Mouse (Mus musculus) monocyte, adult 2 months (primary cell): Measurements from ENCODE around the gene Meis3.
A peak's percentile ranks its signal among the peaks of the same experiment; 100 is the strongest.

Source experiments
- DNase-seq, 2 experiments: peaks; one replicate each; pipeline ENCODE4 v3.0.0; 2022; ENCODE audit warnings: low spot score in 2 of 2, low read depth in 1 of 2

Gene Meis3

GRCm38 (mm10) chr7:16174597-16175541, at the start of gene Meis3:
Meis3 (plus strand) TSS chr7:16175090.
- DNase-seq = no peak

GRCm38 (mm10) chr7:16125829-16126228, 49.1 kb upstream of the Meis3 start:
- no peak for DNase-seq

DNA sequence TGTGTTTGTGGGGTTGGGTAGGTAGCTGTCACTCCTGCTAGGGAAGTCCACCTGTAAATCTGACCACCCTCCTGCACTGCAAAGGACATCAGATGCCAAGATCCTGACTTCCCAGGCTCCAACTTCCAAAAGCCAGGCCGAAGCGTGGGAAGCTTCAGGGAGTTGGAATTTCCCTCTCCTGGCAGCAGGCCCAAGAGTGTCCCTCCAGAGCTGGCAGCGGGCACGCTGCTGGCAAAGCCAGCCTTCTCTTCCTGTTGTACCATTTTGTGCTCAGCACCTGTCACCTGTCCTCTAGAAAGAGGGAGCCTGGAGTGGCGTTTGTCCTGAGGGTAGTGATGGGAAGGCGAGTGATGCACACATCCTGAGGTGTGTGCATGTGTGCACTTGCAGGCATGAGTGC, 46.5 kb upstream of the Meis3 start:
- no peak for DNase-seq

DNA sequence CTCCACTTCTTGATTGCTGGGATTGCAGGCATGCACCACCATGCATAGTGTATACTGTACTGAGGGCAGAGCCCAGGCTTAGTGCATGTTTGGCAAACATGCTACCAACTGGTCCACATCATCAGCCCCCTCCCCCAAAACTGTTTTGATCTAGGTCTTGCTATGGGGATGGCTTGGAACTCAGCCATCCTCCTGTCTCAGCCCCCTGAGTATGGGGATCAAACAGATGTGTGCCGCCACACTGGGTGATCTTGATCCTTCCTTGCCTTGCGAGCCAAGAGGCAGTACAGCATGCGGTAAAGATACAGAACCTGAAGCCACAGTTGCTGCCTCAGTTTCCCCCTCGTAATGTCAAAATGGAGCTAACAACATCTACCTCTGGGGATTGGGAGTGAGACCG, 46.0 kb upstream of the Meis3 start:
- DNase-seq = no peak

DNA sequence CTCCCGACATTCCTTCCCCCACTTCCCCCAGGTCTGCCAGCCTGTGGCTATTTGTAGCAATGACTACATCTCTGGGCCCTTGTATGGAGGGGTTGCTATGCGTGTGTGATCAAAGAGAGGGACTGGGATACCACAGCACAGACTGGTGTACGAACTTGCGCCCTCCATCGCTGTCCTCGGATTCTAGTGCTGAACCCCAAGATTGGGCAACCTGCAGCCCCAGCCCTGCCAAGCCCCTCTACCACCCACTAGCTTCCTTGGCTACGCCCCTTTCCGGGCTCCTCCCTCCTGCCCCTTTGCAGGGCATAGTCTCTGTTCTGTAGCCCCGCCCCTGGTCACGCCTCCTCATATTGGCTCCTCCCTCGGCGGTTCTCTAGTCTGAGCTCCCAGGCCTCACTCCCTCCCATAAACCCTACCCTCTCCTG, 45.5 kb upstream of the Meis3 start, which contains the start of gene Slc8a2:
Slc8a2 (plus strand) TSS at position 406 of the 425 bp plus-strand sequence.
- no peak for DNase-seq

DNA sequence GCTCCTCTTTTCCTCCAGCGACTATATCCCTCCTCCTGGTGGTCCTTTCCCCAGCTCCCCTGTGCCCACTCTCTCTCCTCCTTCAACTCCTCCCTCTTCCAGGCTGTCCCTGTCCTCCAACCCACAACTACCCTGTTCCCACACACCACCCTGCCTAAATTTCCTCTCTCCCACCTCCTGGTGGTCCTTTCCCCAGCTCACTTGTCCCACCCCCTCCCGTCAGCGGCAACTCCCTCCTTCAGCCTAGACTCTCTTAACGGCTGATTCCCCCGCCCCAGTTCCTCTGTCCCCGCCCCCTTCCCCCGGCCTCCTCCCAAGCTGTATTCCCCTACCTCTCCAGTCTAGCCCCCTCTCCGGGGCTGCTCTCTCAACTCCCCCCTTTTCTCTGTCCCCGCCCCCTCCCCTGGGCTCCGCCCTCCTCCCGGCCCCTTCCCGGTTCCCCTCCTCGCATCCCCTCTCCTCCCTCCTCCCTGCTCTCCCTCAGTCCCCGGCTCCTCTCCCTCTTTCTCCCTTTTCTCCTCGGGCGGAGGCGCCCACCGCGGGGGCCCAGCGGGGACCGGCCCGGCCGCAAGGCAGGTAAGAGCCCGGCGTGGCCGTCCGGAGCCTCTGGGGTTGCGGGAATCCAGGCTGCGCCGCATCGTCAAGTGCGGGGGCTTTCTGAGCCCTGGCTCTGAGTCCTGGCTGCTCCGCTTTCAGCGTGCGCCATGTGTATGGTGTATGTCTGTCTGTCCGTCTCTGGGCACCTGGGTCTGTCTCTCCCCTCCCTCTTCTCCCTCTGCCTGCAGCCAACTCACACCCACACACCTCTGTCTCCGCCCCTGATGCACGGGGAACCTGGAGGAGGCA, 44.8 kb upstream of the Meis3 start:
- DNase-seq = no peak

GRCm38 (mm10) chr7:16130956-16131634, 43.8 kb upstream of the Meis3 start:
- DNase-seq = no peak

- DNase-seq = no peak
These were observed 42.7 kb upstream of the Meis3 start for GRCm38 (mm10) chr7:16132161-16132581.

DNA sequence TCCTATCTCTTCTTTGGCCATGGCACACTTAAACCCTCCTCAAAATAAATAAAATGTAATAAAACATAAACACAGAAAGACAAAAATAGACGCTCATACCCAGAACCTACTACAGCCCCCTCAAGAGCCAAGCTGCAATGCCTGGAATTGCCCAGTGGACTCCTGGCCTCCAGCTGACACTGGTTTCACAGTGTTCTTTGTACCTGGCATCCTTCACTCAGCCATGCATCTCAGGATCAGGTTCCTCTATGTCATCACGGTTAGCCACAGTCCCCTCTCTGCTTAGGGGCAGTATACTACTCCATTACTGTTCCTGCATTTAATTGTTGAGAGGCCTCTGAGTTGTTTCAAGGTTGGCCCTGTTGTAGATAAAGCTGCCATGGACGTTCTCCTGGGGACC, 42.0 kb upstream of the Meis3 start:
- DNase-seq = no peak

DNA sequence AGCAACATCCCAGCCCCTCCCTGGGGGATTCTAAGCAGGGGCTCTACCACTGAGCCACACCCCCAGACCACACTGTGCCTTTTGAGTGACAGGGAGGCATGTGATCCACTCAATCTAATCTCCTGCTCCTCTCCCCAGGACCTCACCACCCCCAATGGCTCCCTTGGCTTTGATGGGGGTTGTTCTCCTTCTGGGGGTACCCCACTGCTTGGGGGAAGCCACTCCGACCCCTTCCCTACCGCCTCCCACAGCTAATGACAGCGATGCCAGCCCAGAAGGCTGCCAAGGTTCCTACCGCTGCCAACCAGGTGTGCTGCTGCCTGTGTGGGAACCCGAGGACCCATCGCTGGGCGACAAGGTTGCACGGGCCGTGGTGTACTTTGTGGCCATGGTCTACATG, 41.2 kb upstream of the Meis3 start:
- DNase-seq = no peak

DNA sequence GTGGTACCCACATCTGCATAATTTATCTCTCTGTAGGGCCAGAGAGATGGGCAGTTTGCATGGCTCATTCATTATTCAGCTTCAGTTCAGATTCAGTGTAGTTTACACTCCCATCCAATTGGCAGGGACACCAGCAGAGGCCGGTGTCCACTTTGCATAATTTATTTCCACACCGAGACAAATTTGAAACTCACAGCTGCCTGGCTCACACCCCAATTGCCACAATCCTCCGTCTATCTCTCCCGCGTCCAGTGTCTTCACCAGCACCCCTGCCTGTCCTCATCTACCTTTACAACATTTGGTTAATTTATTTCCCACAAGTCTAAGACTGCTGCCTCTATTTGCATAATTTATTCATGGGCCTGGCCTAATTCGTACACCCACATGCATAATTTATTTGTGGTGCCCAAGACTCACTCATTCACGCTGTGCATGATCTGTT, 39.9 kb upstream of the Meis3 start:
- DNase-seq = no peak

DNA sequence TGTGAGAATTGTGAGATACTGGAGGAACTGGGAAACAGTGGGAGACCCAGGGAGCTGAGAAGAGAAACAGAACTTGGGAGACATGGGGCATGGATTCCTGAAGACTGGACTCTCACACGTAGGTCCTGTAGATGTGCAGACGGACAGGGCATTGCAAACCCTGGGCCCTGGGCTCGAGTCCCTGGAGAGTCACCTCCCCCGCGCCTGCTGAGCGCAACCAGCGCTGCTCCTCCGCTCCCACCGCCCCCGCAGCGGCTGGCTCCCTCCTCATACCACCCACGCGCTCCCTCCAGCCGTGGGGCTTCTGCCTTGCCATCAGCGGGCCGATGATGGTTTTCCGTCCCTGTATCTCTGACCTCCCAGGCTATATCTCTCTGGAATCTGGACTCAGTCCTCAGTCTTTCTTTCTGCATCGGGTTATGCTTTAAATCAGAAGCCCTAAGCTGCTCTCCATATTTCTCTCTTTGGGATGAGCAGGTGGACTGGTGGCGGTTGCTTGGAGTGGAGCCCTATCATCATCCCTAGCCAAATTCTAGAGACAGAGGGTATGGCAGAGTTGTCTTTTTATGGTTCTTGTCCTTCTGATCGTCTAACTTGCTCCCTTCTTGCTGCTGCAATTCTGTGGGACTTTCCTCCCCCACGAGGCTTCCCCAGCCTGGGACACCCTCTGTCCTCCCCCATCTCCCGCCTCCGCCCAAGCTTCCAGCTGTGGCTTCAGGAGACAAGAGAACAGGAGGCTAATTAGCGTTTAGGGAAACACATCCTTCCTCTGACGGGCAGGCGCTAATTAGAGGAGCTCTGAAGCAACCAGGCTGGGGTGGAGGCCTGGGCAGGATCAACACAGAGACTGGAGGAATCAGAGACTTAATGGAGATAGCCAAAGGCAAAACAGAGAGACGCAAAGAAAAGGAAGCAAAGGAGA, 28.1 kb upstream of the Meis3 start:
- DNase-seq = no peak

DNA sequence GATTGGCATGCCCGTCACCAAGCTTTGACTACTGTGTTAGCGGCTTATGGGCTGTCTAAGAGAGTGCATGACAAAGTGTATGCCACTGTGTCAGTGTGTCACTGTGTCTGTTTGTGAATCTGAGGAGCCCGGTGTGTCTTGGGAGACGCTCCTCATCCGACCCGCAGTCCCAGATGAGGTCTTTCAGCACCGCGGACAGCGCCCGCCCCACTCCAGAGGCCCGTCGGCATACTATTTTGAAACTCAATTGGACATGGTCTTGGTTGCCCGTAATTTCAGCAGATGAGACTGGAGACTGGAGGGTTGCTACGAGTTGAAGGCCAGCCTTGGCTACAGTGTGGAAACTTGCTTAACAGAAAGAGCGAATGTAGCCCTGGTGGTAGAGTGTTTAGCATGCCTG, 27.2 kb upstream of the Meis3 start:
- DNase-seq = peak in 1 of 2 experiments; percentile 21

- no peak for DNase-seq
These were observed 25.6 kb upstream of the Meis3 start for GRCm38 (mm10) chr7:16149241-16149640.

DNA sequence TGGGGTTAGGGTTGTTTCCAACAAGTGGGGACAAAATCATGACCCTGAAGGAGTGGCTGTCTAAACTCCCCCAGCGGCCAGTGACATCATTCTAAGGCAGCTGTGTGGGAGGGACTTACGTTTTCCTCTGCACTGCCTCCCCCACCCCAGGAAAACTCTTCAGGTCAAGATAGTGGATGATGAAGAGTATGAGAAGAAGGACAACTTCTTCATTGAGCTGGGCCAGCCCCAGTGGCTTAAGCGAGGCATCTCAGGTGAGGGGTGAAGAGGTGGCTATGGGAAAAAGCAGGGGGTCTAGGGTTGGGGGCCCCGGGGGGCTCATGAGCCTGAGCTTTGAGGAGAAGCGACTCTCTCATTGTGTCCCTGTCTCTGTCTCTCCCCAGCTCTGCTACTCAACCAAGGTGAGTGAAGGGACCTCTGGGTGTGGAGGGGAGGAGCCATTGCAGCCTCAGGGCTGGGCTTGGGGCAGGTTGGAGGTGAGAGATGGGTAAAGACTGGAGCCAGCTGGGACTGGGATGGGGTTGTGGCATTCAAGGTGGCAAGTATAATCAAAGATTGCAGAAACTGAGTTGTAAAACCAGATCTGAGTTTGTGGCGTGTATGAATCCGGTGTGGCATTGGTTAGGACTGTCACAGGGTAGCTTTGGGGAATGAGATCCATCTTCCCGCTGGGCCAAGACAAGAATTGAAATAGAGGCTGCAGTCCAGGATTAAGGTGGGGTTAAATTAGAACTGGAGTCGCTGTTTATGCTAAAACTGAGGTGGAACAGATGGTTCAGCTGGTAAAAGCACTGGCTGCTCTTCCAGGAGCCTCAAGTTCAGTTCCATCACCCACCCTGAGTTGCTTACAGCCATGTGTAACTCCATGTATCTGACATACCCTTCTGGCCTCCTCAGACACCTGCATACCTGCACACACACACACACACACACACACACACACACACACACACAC, 24.4 kb upstream of the Meis3 start:
- DNase-seq = no peak

DNA sequence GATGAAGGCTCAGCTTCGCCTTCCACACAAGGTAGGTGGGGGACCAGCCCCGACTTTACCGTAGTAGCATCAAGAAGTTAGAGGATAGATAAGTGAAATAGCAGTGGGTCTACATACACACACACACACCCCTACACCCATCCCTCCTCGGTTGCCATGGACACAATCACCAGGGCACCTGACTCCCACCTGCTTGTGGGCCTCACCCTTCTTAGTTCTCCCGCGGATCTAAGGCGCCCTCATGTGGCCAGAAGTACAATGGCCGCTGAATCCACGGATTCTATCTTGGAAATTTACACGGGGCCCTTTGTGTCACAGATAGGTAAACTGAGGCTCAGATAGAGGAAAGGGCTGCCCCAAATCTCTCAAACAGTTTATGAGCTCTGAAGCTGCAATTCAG, 21.4 kb upstream of the Meis3 start:
- DNase-seq = no peak

GRCm38 (mm10) chr7:16155132-16155872, 19.6 kb upstream of the Meis3 start:
- DNase-seq = no peak

DNA sequence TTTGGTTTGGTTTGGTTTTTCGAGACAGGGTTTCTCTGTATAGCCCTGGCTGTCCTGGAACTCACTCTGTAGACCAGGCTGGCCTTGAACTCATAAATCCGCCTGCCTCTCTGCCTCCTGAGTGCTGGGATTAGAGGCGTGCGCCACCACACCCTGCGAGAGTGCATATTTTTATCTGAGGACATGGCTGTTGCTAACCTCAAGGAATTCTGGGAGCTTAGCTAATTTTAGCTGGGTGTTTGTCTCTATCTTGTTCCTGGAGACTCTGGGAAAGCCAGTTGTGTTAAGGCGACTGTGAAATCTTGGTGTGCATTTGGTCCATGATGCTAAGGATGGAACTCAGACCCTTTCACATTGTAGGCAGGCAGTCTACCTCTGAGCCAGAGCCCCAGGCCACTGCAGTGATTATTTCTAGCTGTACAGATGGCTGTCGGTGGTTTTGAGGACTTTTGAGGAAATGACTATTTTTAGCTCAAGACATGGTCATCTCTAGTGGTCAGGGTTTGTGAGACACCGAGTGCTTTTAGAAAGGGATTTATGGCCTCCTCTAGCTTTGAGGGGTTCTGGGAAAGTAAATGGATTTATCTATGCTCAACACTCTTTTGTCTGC, 18.7 kb upstream of the Meis3 start:
- no peak for DNase-seq
